Mouse (Mus musculus): ENCODE measurements around the gene Wnt5a. TPM values are rescaled to one million over a fixed set of nuclear protein-coding genes. Genes with fewer than 3 reads are reported as not detected.

The Wnt5a gene
- polyA plus RNA-seq, 1 experiment from 2014 or later, result 22.8 TPM

- 80% methylated on average over 6 of the region's 6 CpGs for WGBS
- H3K9ac ChIP-seq (ENCODE audit: low read length), result no peak overlapping the region
These were observed 35.0 kb downstream of the Wnt5a start for GRCm38 (mm10) chr14:28539577-28539976.

GRCm38 (mm10) chr14:28542117-28542741, 37.7 kb downstream of the Wnt5a start:
- Histone ChIP-seq H3K9ac (ENCODE audit: low read length) (no peak overlapping the region), H3K4me1 (replicated peaks; ENCODE audit: control insufficient read depth, insufficient read depth, low read length) (no peaks in the 10 kb centered on the region), H3K36me3 (ENCODE audit: control insufficient read depth, insufficient read depth, low read length) (no peaks in the 10 kb centered on the region), H3K4me3 (ENCODE audit: low read length) (no peak overlapping the region), H3K27me3 (ENCODE audit: control insufficient read depth, insufficient read depth, low read depth, low read length) (no peaks in the 10 kb centered on the region), H3K27ac (ENCODE audit: low read length) (no peak overlapping the region), H3K4me2 (ENCODE audit: low read depth, low read length) (no peak overlapping the region), H3K9me3 (ENCODE audit: control insufficient read depth, low read length) (no peaks in the 10 kb centered on the region)
- WGBS, result 53% methylated on average over 4 of the region's 4 CpGs
- no peak for ATAC-seq (ENCODE audit: low read depth)

More at GRCm38 (mm10) chr14:28539577-28539976, 35.0 kb downstream of the Wnt5a start:
- Histone ChIP-seq H3K4me1 (replicated peaks; ENCODE audit: control insufficient read depth, insufficient read depth, low read length) (no peaks in the 10 kb centered on the region), H3K4me3 (ENCODE audit: low read length) (no peak overlapping the region), H3K4me2 (ENCODE audit: low read depth, low read length) (no peak overlapping the region), H3K27me3 (ENCODE audit: control insufficient read depth, insufficient read depth, low read depth, low read length) (no peaks in the 10 kb centered on the region), H3K27ac (ENCODE audit: low read length) (no peak overlapping the region), H3K36me3 (ENCODE audit: control insufficient read depth, insufficient read depth, low read length) (no peaks in the 10 kb centered on the region), H3K9me3 (ENCODE audit: control insufficient read depth, low read length) (no peaks in the 10 kb centered on the region)
- no peak for ATAC-seq (ENCODE audit: low read depth)

GRCm38 (mm10) chr14:28561861-28562260, 57.3 kb downstream of the Wnt5a start:
- ATAC-seq (ENCODE audit: low read depth), result no peak
- H3K4me1 ChIP-seq (replicated peaks; ENCODE audit: control insufficient read depth, insufficient read depth, low read length), result no peaks in the 10 kb centered on the region
- 57% methylated on average over 6 of the region's 6 CpGs for WGBS

More at GRCm38 (mm10) chr14:28561861-28562260, 57.3 kb downstream of the Wnt5a start:
- Histone ChIP-seq H3K9me3 (ENCODE audit: control insufficient read depth, low read length) (no peaks in the 10 kb centered on the region), H3K27me3 (ENCODE audit: control insufficient read depth, insufficient read depth, low read depth, low read length) (no peaks in the 10 kb centered on the region), H3K4me3 (ENCODE audit: low read length) (no peak overlapping the region), H3K4me2 (ENCODE audit: low read depth, low read length) (no peak overlapping the region), H3K36me3 (ENCODE audit: control insufficient read depth, insufficient read depth, low read length) (no peaks in the 10 kb centered on the region), H3K27ac (ENCODE audit: low read length) (no peak overlapping the region), H3K9ac (ENCODE audit: low read length) (no peak overlapping the region)
